ENCODE assay signal across 8 mouse cellular contexts in the genomic region with DNA sequence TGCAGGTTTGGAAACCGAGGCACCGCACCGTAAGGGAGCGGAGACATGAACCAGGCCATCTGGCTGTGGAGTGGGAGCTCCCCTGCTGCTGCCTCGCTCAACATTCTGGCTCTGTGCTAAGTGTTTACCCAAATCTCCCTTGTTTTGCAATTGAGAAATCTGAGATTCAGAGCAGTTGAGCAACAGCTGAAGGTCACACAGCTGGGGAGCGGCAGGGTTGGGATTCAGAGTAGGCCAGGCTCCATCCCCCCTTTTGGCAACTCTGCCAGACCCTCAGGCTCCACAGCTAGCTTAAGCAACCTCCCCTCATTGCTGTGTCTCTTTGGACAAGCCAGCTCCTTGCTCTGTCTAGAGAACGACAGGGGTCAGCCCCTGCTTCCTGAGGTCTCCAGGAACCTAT. TPM values are rescaled to one million over a fixed set of nuclear protein-coding genes. Genes with fewer than 3 reads are reported as not detected.
DNase-seq lines count a peak whose midpoint lies in the region; TF ChIP-seq lines count a peak whose summit lies in the region.
"Had no signal": no experiment of that assay in that cellular context is flagged by ENCODE, and none has a peak within 500 bp of the region (broad histone marks: within the 10 kb centered on the region; RNA-seq: fewer than 3 reads in every experiment).

No protein-coding gene starts in this region.

- no peak overlapping the region for H3K27ac ChIP-seq in layer of hippocampus, adult 2 months
- no peak overlapping the region for H3K27ac ChIP-seq in cerebellum, adult 2 months (ENCODE audit: insufficient read depth, low read length)

- TF ChIP-seq CTCF in layer of hippocampus, adult 2 months (conservative IDR thresholded peaks at IDR 0.05): no peak
- TF ChIP-seq CTCF in cerebellum, adult 2 months (IDR thresholded peaks at IDR 0.05; ENCODE audit: borderline replicate concordance, insufficient read depth, low read depth, low read length): no peak

- no peaks in the 10 kb centered on the region for H3K4me1 ChIP-seq in cerebellum, adult 2 months (ENCODE audit: control insufficient read depth, insufficient read depth, low read length)

- no peak for TF ChIP-seq POLR2A in cerebellum, adult 2 months (IDR thresholded peaks at IDR 0.05; ENCODE audit: borderline replicate concordance, insufficient read depth, low read length)

- WGBS in cerebellum, adult 2 months: 44% methylated on average over 7 of the region's 7 CpGs

- H3K27me3 ChIP-seq in cerebellum, adult 2 months (ENCODE audit: control insufficient read depth, insufficient read depth, low read length): no peaks in the 10 kb centered on the region

- peak; percentile 54 to 61 for DNase-seq in layer of hippocampus, adult 2 months (ENCODE audit: low spot score in 2 of 2)
- no peak for DNase-seq in layer of hippocampus, adult 9-10 months (ENCODE audit: low spot score)
- DNase-seq in adipocyte (ENCODE audit: low spot score): peak; percentile 89
- DNase-seq in fibroblast of lung, adult 2 months (ENCODE audit: low read depth): peak; percentile 84
- DNase-seq in lung, postnatal 4 days: peak; percentile 66 to 88
- DNase-seq in thymus, postnatal 10 days (ENCODE audit: low spot score in 2 of 2): no peak
- DNase-seq in cerebellum, adult 2 months: no peak

- no peak overlapping the region for H3K4me3 ChIP-seq in layer of hippocampus, adult 2 months
- H3K4me3 ChIP-seq in cerebellum, adult 2 months (replicated peaks; ENCODE audit: insufficient read depth, low read depth, low read length): no peak overlapping the region

RNA-seq across cellular contexts. Expression of gene Ccr7, which starts 13.3 kb away (rescaled TPM):
- total RNA-seq in layer of hippocampus, adult 2 months (2021): not detected
- 0.11 and 0.30 TPM in 2 replicates for polyA plus RNA-seq in cerebellum, adult 2 months (2012; rRNA removed)

RNA-seq across cellular contexts. Expression of gene Tns4, which starts 52.5 kb away (rescaled TPM):
- total RNA-seq in layer of hippocampus, adult 2 months (2021): not detected
- 0.18 and 0.25 TPM in 2 replicates for polyA plus RNA-seq in cerebellum, adult 2 months (2012; rRNA removed)
- polyA plus RNA-seq: activated CD4-positive, CD25-positive, alpha-beta regulatory T cell, adult 4 months had no signal

Comparison
In these comparisons a context has a peak if more than half of its experiments do, and no peak if none do; other contexts are left out.
1. DNase-seq: peak in layer of hippocampus, adult 2 months (2 of 2), adipocyte (single experiment), fibroblast of lung, adult 2 months (single experiment) and lung, postnatal 4 days (2 of 2); none in layer of hippocampus, adult 9-10 months (single experiment), thymus, postnatal 10 days (0 of 2) and cerebellum, adult 2 months (0 of 2).